In genomic region chr10:52268879-52269278, GRCm38 (mm10) we compare ENCODE assay signal across 23 mouse cellular contexts.
"Had no signal": no experiment of that assay in that cellular context is flagged by ENCODE, and none has a peak within 500 bp of the region (broad histone marks: within the 10 kb centered on the region; RNA-seq: fewer than 3 reads in every experiment).

No protein-coding gene starts in this region.

- H3K4me3 ChIP-seq: layer of hippocampus, adult 2 months; limb, embryonic 10.5 days; limb, embryonic 13.5 days; lung, embryonic 15.5 days; megakaryocyte, embryonic 14.5 days; midbrain, embryonic 10.5 days; midbrain, embryonic 13.5 days; myocyte; neural tube, embryonic 13.5 days had no signal

- H3K27ac ChIP-seq: kidney, postnatal 0 days; layer of hippocampus, adult 2 months; limb, embryonic 10.5 days; limb, embryonic 13.5 days; lung, embryonic 15.5 days; midbrain, embryonic 10.5 days; midbrain, embryonic 13.5 days; neural tube, embryonic 13.5 days; stomach, postnatal 0 days had no signal

- DNase-seq: kidney, adult 18-20 months; kidney, adult 9 months; kidney, postnatal 25 days; layer of hippocampus, adult 9-11 months; lung, adult 18-20 months; lung, postnatal 10 days; lung, postnatal 36 days; right cerebral cortex, postnatal 4 days; thymus, adult 2 months; thymus, postnatal 14 days; thymus, postnatal 4 days had no signal

- H3K4me1 ChIP-seq: lung, embryonic 15.5 days had no signal

- H3K9ac ChIP-seq: limb, embryonic 13.5 days; lung, embryonic 15.5 days; midbrain, embryonic 13.5 days; neural tube, embryonic 13.5 days had no signal

- ATAC-seq: midbrain, embryonic 13.5 days; midbrain, embryonic 16.5 days had no signal

- H3K4me2 ChIP-seq: limb, embryonic 13.5 days; lung, embryonic 15.5 days; midbrain, embryonic 13.5 days; neural tube, embryonic 13.5 days had no signal

- H3K27me3 ChIP-seq: limb, embryonic 13.5 days; lung, embryonic 15.5 days; megakaryocyte, embryonic 14.5 days; midbrain, embryonic 13.5 days; neural tube, embryonic 13.5 days had no signal

- H3K9me3 ChIP-seq: limb, embryonic 10.5 days; limb, embryonic 13.5 days; lung, embryonic 15.5 days; midbrain, embryonic 10.5 days; midbrain, embryonic 13.5 days; neural tube, embryonic 13.5 days had no signal
